ENCODE assay signal across 14 mouse cellular contexts in genomic region chr11:105946694-105947154, GRCm38 (mm10). TPM values are rescaled to one million over a fixed set of nuclear protein-coding genes. Genes with fewer than 3 reads are reported as not detected.
DNase-seq lines count a peak whose midpoint lies in the region; ATAC-seq lines count a peak whose summit lies in the region.
"Had no signal": no experiment of that assay in that cellular context is flagged by ENCODE, and none has a peak within 500 bp of the region (broad histone marks: within the 10 kb centered on the region; RNA-seq: fewer than 3 reads in every experiment).

No protein-coding gene starts in this region.

- peak; percentile 29 for DNase-seq in 3T3-L1 (ENCODE audit: low read depth, low spot score)
- DNase-seq in 416B (ENCODE audit: low read depth) = peak; percentile 69
- DNase-seq in frontal cortex, postnatal 36 days (ENCODE audit: low spot score in 2 of 2) = no peak
- no peak for DNase-seq in gastrocnemius, postnatal 4 days (ENCODE audit: low spot score in 2 of 2)
- DNase-seq in spleen, postnatal 4 days (ENCODE audit: low spot score in 2 of 2) = no peak
- DNase-seq: kidney, adult 11 months; right cerebral cortex, adult 18-20 months had no signal

- H3K27ac ChIP-seq in embryonic facial prominence, embryonic 13.5 days = peak overlapping the region; percentile 41; the same call in 1 of the 2 replicates
- H3K27ac ChIP-seq in lung, embryonic 16.5 days (ENCODE audit: low read length) = peak overlapping the region; percentile 94
- H3K27ac ChIP-seq: forebrain, embryonic 13.5 days had no signal

- no peaks in the 10 kb centered on the region for H3K36me3 ChIP-seq in embryonic facial prominence, embryonic 13.5 days
- no peaks in the 10 kb centered on the region for H3K36me3 ChIP-seq in lung, embryonic 16.5 days (ENCODE audit: control insufficient read depth, insufficient read depth, low read length)
- H3K36me3 ChIP-seq: heart, embryonic 12.5 days had no signal

- H3K9me3 ChIP-seq in embryonic facial prominence, embryonic 13.5 days = no peaks in the 10 kb centered on the region
- H3K9me3 ChIP-seq in lung, embryonic 16.5 days (ENCODE audit: control insufficient read depth, low read length) = no peaks in the 10 kb centered on the region
- H3K9me3 ChIP-seq: forebrain, embryonic 13.5 days; heart, embryonic 12.5 days had no signal

- H3K4me3 ChIP-seq in embryonic facial prominence, embryonic 13.5 days = no peak overlapping the region
- H3K4me3 ChIP-seq in lung, embryonic 16.5 days (ENCODE audit: low read length) = no peak overlapping the region
- H3K4me3 ChIP-seq: forebrain, embryonic 13.5 days; heart, embryonic 12.5 days had no signal

- H3K9ac ChIP-seq in embryonic facial prominence, embryonic 13.5 days = no peak overlapping the region
- H3K9ac ChIP-seq in lung, embryonic 16.5 days (ENCODE audit: low read length) = peak overlapping the region; percentile 32
- H3K9ac ChIP-seq: forebrain, embryonic 13.5 days; heart, embryonic 12.5 days had no signal

- WGBS in embryonic facial prominence, embryonic 13.5 days = 35% methylated on average over 11 of the region's 11 CpGs
- 32% methylated on average over 11 of the region's 11 CpGs for WGBS in lung, embryonic 16.5 days

- peaks cover 32% of the 10 kb centered on the region for H3K27me3 ChIP-seq in embryonic facial prominence, embryonic 13.5 days
- peaks cover 6% of the 10 kb centered on the region; the same call in 1 of the 2 replicates for H3K27me3 ChIP-seq in lung, embryonic 16.5 days (ENCODE audit: control insufficient read depth, insufficient read depth, low read depth, low read length)

- no peak for ATAC-seq in embryonic facial prominence, embryonic 13.5 days (ENCODE audit: insufficient number of reproducible peaks, insufficient read depth, low FRiP score, low TSS enrichment, low read depth)
- 0 out of 2 replicates have a peak, but pooled peaks have one; percentile 19 for ATAC-seq in lung, embryonic 16.5 days (ENCODE audit: low read depth)
- ATAC-seq: forebrain, embryonic 13.5 days; midbrain, embryonic 16.5 days had no signal

- H3K4me1 ChIP-seq in embryonic facial prominence, embryonic 13.5 days = peaks cover 41% of the 10 kb centered on the region
- peaks cover 32% of the 10 kb centered on the region for H3K4me1 ChIP-seq in lung, embryonic 16.5 days (replicated peaks; ENCODE audit: control insufficient read depth, insufficient read depth, low read length)

- H3K4me2 ChIP-seq in embryonic facial prominence, embryonic 13.5 days = no peak overlapping the region
- H3K4me2 ChIP-seq in lung, embryonic 16.5 days (ENCODE audit: low read depth, low read length) = no peak overlapping the region
- H3K4me2 ChIP-seq: forebrain, embryonic 13.5 days; heart, embryonic 12.5 days had no signal

RNA-seq across cellular contexts. Expression of gene Cyb561, which starts 6.4 kb away (rescaled TPM):
- polyA plus RNA-seq in embryonic facial prominence, embryonic 13.5 days (2015; fragmentation: Nextera tagmentation; extraction: Ambion mirVana) = 15.5 and 16.1 TPM in 2 replicates
- 41.9 and 44.6 TPM in 2 replicates for polyA plus RNA-seq in lung, embryonic 16.5 days (2015; fragmentation: Nextera tagmentation; extraction: Ambion mirVana)
- 1 to 10 TPM; 4.9 to 5.0 TPM for total RNA-seq in gastrocnemius, postnatal 4 days (2021)

RNA-seq across cellular contexts. Expression of gene Ace, which starts 21.0 kb away (rescaled TPM):
- 0.65 and 0.94 TPM in 2 replicates for polyA plus RNA-seq in embryonic facial prominence, embryonic 13.5 days (2015; fragmentation: Nextera tagmentation; extraction: Ambion mirVana)
- 16.2 and 17.9 TPM in 2 replicates for polyA plus RNA-seq in lung, embryonic 16.5 days (2015; fragmentation: Nextera tagmentation; extraction: Ambion mirVana)
- total RNA-seq in gastrocnemius, postnatal 4 days (2021) = 10 to 100 TPM; 23.0 to 35.7 TPM

RNA-seq across cellular contexts. Expression of gene Ace3, which starts 47.8 kb away (rescaled TPM):
- polyA plus RNA-seq in embryonic facial prominence, embryonic 13.5 days (2015; fragmentation: Nextera tagmentation; extraction: Ambion mirVana) = not detected in 2 replicates
- 0.34 and 0.45 TPM in 2 replicates for polyA plus RNA-seq in lung, embryonic 16.5 days (2015; fragmentation: Nextera tagmentation; extraction: Ambion mirVana)
- total RNA-seq in gastrocnemius, postnatal 4 days (2021) = not detected
- total RNA-seq: left cerebral cortex, postnatal 14 days had no signal
- polyA plus RNA-seq: forebrain, embryonic 13.5 days; heart, embryonic 12.5 days; midbrain, embryonic 16.5 days; urinary bladder, adult 2 months had no signal

Comparison
In these comparisons a context has a peak if more than half of its experiments do, and no peak if none do; other contexts are left out.
1. DNase-seq: peak in 3T3-L1 (single experiment) and 416B (single experiment); none in frontal cortex, postnatal 36 days (0 of 2), gastrocnemius, postnatal 4 days (0 of 2) and spleen, postnatal 4 days (0 of 2).